ENCODE assay signal across 27 mouse cellular contexts in genomic region chr5:9064217-9064616, GRCm38 (mm10).
"Had no signal": no experiment of that assay in that cellular context is flagged by ENCODE, and none has a peak within 500 bp of the region (broad histone marks: within the 10 kb centered on the region; RNA-seq: fewer than 3 reads in every experiment).

No protein-coding gene starts in this region.

- ATAC-seq: hindbrain, postnatal 0 days; intestine, embryonic 16.5 days; liver, embryonic 12.5 days had no signal

- H3K9ac ChIP-seq: heart, embryonic 13.5 days; heart, embryonic 15.5 days; hindbrain, embryonic 13.5 days; hindbrain, embryonic 15.5 days; kidney, embryonic 15.5 days; limb, embryonic 13.5 days; limb, embryonic 15.5 days; liver, embryonic 12.5 days; liver, embryonic 14.5 days had no signal

- H3K4me2 ChIP-seq: heart, embryonic 11.5 days; heart, embryonic 13.5 days; heart, embryonic 15.5 days; hindbrain, embryonic 13.5 days; hindbrain, embryonic 15.5 days; kidney, embryonic 15.5 days; limb, embryonic 13.5 days; limb, embryonic 15.5 days; liver, embryonic 12.5 days had no signal

- DNase-seq: gastrocnemius, postnatal 14 days; gastrocnemius, postnatal 36 days; heart, adult 2 months; heart, postnatal 14 days; heart, postnatal 4 days; kidney, adult 11 months; kidney, adult 2 months; kidney, adult 9 months; kidney, postnatal 14 days; kidney, postnatal 36 days; layer of hippocampus, adult 9-11 months; layer of hippocampus, postnatal 36 days; left cerebral cortex, postnatal 4 days had no signal

- H3K36me3 ChIP-seq: heart, embryonic 13.5 days; heart, embryonic 15.5 days; hindbrain, embryonic 10.5 days; hindbrain, embryonic 13.5 days; hindbrain, embryonic 15.5 days; kidney, embryonic 15.5 days; limb, embryonic 13.5 days; limb, embryonic 15.5 days; liver, embryonic 12.5 days had no signal

- H3K9me3 ChIP-seq: heart, embryonic 13.5 days; heart, embryonic 15.5 days; hindbrain, embryonic 10.5 days; hindbrain, embryonic 13.5 days; hindbrain, embryonic 15.5 days; kidney, embryonic 15.5 days; limb, embryonic 13.5 days; limb, embryonic 15.5 days; liver, embryonic 12.5 days had no signal

- H3K27me3 ChIP-seq: heart, embryonic 13.5 days; heart, embryonic 15.5 days; hindbrain, embryonic 13.5 days; hindbrain, embryonic 15.5 days; kidney, embryonic 15.5 days; limb, embryonic 13.5 days; limb, embryonic 15.5 days; liver, embryonic 12.5 days had no signal

- H3K4me3 ChIP-seq: heart, adult 2 months; heart, embryonic 13.5 days; heart, embryonic 15.5 days; hindbrain, embryonic 10.5 days; hindbrain, embryonic 13.5 days; hindbrain, embryonic 15.5 days; kidney, embryonic 15.5 days; limb, embryonic 13.5 days; limb, embryonic 15.5 days; liver, embryonic 12.5 days had no signal

- H3K27ac ChIP-seq: heart, adult 2 months; heart, embryonic 13.5 days; heart, embryonic 15.5 days; hindbrain, embryonic 10.5 days; hindbrain, embryonic 13.5 days; hindbrain, embryonic 15.5 days; hindbrain, postnatal 0 days; kidney, embryonic 15.5 days; kidney, postnatal 0 days; limb, embryonic 13.5 days; limb, embryonic 15.5 days; liver, embryonic 12.5 days; liver, embryonic 14.5 days had no signal

- H3K4me1 ChIP-seq: heart, embryonic 13.5 days; heart, embryonic 15.5 days; hindbrain, embryonic 10.5 days; hindbrain, embryonic 13.5 days; hindbrain, embryonic 15.5 days; kidney, embryonic 15.5 days; limb, embryonic 13.5 days; limb, embryonic 15.5 days; liver, embryonic 12.5 days had no signal
